Mouse (Mus musculus) bone marrow macrophage, adult 2 months (primary cell): Measurements from ENCODE around the gene Ehmt2.

Source experiments
- CTCF ChIP-seq: IDR thresholded peaks from 2 replicates; pipeline ENCODE4 v1.5.1; 2012; ENCODE audit warnings: low read depth, mild to moderate bottlenecking, low read length, moderate library complexity
- POLR2A ChIP-seq: IDR thresholded peaks from 2 replicates; pipeline ENCODE4 v1.6.1; 2012; ENCODE audit warnings: mild to moderate bottlenecking, low read depth, low read length, borderline replicate concordance

- no peak for TF ChIP-seq CTCF
- TF ChIP-seq POLR2A = no peak
These were observed 43.2 kb downstream of the Ehmt2 start for GRCm38 (mm10) chr17:34941344-34942041.
